Mouse (Mus musculus): ENCODE results near the gene Frmd5. TPM values are rescaled to one million over a fixed set of nuclear protein-coding genes. Genes with fewer than 3 reads are reported as not detected.
"Not testable (repeated sequence)": the region's sequence is repeated elsewhere in the genome, so short reads cannot be mapped to it uniquely, and the experiment has no call there.

The Frmd5 gene
- polyA plus RNA-seq, 1 experiment from 2014 or later: 33.9 TPM

- H3K9ac ChIP-seq; H3K4me3 ChIP-seq; H3K27me3 ChIP-seq (replicated peaks); ATAC-seq (replicated peaks); H3K36me3 ChIP-seq (replicated peaks); H3K4me1 ChIP-seq; H3K27ac ChIP-seq; H3K9me3 ChIP-seq; H3K4me2 ChIP-seq: not testable (repeated sequence)
- WGBS: 86% methylated on average over 2 of the region's 6 CpGs
Observed at GRCm38 (mm10) chr2:121501550-121501949, 305.3 kb downstream of the Frmd5 start.

Other genes starting within 250 kb of the Frmd5 start
- 27.5 and 33.1 TPM in 2 replicates for gene Casc4, start 59.9 kb upstream of the Frmd5 start, polyA plus RNA-seq (2015; fragmentation: Nextera tagmentation; extraction: Ambion mirVana)
- gene Ctdspl2, start 148.9 kb upstream of the Frmd5 start, polyA plus RNA-seq (2015; fragmentation: Nextera tagmentation; extraction: Ambion mirVana): 34.3 and 37.4 TPM in 2 replicates
- 0.59 and 0.63 TPM in 2 replicates for gene Mageb3, start 149.0 kb upstream of the Frmd5 start, polyA plus RNA-seq (2015; fragmentation: Nextera tagmentation; extraction: Ambion mirVana)
- gene Eif3j1, start 221.5 kb upstream of the Frmd5 start, polyA plus RNA-seq (2015; fragmentation: Nextera tagmentation; extraction: Ambion mirVana): 11.2 and 11.7 TPM in 2 replicates